Mouse (Mus musculus) right cerebral cortex, adult 2 months (tissue): ENCODE data around the gene Epha10.
"Not testable (repeated sequence)": the region's sequence is repeated elsewhere in the genome, so short reads cannot be mapped to it uniquely, and the experiment has no call there.

ENCODE experiments used
- DNase-seq, 2 experiments: peaks; one replicate each; pipeline ENCODE4 v3.0.0; 2021 to 2022; ENCODE audit warnings: low spot score in 2 of 2

The Epha10 gene

DNA sequence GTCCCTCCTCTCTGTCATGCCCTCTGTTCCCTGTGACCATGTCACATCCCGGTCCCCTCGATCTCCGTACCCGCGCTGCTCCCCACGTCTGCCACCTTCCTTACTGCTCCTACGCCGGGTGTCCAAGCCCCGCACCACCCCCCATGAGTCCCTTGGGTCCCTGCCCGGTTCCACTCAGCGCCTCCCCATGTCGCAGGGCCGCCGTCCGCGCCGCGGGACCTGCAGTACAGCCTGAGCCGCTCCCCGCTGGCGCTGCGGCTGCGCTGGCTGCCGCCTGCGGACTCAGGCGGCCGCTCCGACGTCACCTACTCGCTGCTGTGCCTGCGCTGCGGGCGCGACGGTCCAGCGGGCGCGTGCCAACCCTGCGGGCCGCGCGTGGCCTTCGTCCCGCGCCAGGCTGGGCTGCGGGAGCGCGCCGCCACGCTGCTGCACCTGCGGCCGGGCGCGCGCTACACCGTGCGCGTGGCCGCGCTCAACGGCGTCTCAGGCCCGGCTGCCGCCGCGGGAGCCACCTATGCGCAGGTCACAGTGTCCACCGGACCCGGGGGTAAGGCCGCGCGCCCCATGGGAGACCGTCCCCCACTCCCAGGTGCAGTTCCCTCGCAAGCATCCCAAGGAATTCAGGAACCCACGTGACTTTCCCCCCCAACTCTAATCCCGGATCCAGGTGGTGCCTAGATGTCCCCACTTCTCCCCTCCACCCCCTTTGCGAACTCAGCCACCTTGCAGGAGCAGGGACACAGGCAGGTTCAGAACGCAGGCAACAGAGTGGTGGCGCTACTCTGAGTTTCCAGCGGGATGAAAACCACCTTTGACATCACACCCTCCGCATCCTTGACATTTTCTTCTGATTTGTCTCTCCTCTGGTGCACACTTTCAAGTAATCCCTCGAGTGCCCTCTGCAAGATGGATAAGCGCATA, 14.1 kb downstream of the Epha10 start:
- DNase-seq, result peak; percentile 54 to 65

DNA sequence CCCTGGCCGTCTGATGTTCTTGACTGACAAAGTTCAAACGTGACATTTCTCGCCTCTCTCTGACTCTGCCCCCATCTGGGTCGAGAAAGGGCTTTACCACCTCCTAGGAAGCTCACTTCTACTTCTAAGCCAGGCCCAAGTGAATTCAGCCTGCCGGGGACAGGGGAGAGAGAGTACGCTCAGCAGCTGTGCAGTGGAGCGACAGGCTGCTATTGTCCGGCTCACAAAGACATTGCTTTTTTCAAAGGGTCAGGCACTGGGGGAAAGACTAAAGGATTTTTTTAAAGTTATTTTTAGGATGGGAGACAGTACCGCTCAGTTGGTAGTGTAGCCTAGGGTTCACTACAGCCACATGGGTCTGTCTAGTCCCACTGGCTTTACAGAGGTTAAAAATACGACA, 17.7 kb downstream of the Epha10 start:
- DNase-seq, result no peak

DNA sequence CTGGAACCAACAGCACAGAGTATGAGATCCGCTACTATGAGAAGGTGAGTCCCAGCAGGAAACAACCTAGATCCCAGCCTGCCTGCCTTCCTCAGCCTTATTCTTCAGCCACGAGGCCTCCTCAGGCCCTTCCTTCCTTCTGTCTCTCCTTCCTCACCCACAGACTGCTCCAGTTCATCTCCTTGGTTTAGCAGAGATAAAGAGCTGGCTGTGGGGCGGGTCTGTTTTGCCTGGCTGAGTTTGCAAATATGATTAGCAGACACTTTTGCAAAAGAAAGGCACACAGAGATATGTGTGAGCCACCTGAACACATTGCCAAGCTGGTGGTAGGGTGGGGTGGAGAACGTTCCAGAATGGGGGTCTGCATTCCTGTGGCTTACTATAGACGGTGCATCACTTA, 19.2 kb downstream of the Epha10 start:
- no peak for DNase-seq

DNA sequence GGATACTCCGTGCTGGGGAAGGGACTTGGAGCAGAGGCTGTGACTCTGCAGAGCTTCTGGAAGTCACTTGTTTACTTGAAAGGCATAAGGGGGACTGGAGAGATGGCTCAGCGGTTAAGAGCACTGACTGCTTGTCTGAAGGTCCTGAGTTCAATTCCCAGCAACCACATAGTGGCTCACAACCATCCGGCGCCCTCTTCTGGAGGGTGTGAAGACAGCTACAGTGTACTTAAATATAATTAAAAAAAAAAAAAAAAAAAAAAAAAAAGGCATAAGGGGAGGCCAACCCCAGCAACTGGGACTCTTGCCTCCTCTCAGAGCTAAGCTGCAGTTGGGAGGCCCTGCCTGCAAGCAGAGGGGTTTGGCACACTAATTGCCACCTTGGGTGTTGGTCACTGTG, 24.7 kb downstream of the Epha10 start:
- no peak for DNase-seq

DNA sequence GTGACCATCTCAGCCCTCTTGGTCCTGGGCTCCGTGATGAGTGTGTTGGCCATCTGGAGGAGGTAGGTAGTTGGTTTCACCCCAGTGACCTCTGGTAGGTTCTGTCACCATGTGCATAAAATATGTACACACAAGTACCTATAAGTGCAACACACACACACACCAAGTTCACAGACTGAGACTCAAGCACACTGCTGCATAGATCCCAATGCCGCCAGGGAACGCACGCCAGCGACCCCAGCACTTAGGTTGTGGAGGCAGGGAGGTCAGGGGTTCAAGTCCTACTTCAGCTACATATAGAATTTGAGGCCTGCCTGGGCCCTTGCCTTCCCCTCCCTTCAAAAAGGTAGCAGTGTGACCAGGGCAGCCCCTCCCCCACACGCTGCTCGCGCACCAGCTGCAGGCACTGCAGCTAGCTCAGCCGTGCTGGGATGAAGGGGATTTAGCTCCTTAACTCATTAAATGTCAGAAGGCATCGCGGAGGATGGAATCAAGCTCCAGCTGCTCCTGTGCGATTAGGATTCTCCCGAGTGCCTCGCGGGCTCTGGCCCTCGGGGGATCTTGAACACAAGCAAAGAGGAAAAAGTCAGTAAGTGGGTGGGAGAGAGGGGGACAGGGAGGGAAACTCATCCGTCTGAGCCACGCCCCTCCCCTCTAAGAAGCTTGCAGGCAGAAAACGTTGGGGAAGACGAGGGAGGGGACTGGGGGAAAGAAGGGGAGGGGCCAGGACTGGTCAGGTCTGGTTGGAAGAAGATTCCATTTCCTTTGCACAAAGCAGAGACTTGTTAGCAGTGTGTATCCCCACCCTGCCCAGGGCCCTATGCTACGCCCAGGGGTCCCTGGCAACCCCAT, 25.5 kb downstream of the Epha10 start:
- DNase-seq, result no peak

DNA sequence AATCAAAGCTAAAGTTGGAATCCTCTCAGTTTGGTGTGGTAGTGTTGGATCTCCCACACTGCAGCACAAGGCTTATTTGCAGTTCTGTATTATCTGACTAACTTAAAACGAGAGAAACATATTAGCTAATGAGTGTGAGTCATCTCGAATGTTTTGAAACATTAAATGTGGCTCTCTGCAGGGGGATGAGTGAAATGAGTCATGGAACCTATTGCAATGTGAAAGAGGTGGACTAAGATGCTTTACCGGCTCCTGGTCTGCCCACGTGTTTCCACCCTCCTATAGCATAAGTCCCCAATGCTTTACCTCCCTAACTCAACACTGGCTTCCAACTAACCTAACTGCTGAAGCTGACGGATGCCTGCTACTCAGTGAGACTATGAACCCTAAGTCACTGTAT, 47.4 kb downstream of the Epha10 start:
- DNase-seq, result peak in 1 of 2 experiments; percentile 17

DNA sequence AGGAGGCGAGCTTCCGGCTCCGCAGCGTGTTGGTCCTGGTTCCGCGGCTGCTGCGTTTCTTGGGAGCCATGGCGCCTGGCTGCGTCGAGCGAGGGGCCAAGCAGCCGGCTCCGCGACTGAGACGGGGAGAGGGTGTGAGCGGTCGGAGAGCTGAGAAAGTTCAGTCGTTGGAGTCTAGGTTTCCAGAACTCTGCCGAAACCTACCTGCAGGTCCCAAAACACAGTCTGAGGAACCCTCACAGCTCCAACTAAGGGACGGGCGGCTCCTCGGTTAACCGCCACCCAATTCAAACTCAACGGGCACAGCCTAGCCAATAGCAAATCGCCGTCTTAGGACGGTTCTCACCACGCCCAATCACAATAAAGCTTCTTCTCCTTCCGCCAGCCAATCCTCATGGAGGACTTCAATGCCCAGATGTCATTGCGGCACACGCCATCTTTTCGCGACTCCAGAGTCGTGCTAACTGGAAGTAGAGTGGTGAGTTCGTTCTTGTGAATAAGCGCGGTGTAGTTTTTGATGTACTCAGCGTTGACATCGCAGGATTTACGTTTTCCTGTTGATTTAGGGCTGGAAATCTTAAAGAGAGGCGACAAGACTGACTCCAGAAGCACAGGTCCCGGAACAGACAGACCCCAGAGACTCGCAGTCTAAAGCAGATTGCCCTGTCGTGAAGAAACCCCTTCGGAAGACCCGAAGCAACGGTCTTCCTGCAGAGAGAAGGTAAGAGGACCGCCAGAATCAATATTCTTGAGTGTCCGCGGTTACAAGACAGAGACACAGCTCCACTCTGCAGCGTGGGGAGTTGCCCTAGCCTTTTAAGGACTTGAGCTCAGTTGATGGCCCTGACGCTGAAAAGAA, 56.1 kb downstream of the Epha10 start, which contains the start of gene 9930104L06Rik:
Gene 9930104L06Rik, plus strand, starts transcription at position 436 of the 859 bp plus-strand sequence.
- peak; percentile 98 for DNase-seq

DNA sequence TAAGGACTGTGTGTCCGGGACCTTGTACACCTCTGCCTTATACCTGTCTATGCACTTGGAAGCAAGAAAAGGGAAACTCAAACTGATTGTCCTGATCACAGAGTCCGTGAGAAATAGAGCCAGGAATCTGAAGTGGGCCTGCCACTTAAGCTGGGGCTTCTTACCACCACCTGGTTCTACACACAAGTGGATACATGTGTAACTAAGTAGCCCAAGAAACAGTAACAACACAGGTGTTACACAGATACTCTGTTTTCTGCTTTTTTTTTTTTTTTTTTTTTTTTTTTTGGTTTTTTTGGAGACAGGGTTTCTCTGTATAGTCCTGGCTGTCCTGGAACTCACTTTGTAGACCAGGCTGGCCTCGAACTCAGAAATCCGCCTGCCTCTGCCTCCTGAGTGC, 58.5 kb downstream of the Epha10 start, which contains the start of gene Cdca8:
Gene Cdca8, minus strand, starts transcription at position 101 of the 400 bp plus-strand sequence.
- DNase-seq, result not testable (repeated sequence)

DNA sequence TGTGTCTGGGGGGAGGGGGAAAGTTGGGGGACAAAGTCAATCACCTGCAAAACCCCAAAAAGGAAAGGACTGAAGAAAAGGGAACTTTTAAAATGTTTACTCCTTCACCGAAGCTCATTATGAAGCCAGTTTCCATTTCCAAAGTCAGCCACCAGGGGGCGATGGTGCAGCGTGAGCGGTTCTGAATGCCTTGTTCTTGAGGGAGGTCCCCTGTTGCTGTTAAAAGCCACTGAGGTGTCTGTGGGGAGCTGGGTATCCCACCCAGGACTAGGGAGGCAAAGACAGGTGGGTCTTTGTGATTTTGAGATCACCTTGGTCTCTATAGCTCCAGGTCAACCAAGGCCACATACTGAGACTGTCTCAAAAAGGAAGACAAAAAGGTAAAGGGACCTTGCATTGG, 62.3 kb downstream of the Epha10 start:
- peak; percentile 88 for DNase-seq

DNA sequence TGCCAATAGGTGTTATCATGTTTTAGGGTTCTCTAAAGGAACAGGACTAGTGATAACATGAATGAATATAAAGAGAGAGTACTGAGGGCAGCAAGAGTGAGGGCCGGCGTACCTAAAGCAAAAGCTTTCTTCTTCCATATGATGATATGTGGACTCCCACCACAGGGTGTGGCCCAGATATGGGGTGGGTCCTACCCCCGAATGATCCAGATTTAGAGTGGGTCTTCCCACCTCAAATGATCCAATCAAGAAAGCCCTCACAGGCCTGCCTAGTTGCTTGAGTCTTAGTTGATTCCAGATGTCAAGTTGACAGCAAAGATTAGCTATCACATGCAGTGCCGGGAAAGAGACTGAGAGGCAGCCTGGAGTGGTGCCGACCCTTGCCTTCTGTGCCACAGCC, 63.1 kb downstream of the Epha10 start:
- DNase-seq, result no peak

DNA sequence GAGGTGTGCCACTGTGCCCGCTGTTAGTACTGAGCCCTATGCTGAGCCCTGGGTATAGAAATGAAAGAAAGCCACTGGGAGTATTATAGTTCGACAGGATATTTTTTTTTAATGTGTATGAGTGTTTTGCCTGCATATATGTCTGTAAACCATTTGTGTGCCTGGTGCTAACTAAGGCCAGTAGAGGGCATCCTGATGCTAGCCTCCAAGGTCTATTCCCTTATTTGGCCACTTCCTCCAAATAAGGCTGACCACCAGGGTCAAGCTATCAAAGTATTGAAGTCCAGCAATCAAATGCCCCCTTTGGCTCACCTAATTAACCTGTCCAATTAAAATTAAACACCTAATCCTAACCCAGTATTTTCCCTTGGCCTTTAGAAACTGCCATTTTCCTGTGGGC, 64.3 kb downstream of the Epha10 start:
- DNase-seq, result no peak

DNA sequence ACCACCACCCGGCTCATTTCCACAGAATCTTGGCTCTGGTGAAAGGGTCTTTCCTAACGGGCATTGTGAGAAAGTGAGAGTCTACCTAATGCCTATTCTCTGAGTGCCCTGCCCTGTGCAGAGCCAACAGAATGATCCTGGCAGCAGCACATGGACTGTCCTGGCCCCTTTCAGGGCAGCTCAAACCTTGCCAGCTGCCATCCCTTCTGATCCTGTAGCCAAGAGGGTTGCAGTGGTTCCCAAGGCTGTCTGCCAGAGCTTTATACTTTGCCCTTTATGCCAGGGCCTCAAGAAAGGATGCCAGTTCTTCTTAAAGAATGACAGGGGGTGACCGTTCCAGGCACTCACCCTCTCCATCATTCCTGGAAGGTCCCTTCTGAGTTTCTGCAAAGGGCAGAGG, 68.8 kb downstream of the Epha10 start:
- DNase-seq, result no peak

DNA sequence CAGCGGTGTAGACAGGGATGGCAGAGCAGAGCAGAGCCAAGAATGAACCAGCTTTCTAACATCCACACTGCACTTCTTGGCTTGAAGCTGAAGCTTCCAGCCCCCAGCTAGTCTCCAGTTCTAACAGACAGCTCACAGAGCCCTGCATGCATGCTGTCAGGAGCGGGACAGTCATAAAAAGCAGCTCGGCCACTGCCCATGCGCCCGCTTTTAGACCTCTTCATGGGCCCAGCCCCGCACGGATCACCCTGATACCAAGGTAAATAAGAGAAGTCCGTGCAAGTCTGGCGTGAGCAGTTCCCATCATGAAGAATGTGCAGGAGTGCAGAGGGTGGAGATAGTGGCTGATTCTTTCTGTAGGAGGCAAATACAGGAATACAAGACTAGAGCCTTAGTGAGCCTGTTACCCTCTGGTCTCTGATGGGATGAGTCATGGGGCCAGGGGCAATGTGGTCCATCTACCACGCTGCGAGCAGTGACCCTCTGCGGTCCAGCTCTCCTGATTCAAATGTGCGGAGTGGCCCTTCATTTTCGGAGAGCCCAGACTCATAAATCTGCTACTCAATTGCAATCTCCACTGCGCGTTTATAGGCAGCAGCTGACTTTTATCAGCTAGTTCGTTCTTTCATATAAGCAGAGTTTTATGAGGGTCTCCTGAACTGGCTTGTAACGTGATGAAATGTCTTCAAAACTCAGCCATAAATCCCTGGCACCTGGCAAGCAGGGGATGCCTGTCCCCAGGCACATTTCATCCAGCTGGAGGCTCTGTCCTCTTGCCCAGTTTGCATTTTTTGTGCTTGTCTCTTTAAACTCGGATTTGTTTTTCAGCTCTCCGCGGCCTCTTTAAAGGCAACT, 69.7 kb downstream of the Epha10 start:
- DNase-seq, result no peak

DNA sequence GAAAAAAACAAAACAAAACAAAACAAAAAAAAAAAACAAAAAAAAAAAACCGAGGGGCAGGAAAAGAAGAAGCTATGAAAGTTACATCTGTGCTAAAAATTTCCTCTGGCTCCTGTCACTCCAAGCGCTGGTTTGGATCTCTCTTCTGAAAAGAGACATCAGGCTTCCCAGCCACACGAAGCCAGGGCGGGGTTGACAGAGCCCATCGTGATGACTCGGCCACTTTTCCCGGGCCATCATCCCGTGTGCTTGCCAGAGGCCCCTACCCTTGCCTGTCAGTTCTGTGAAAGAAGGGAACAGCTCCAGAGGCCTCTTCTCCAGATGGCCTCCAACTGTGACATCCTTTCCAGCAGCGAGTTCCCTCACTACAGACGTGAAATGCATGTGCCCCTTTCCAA, 70.3 kb downstream of the Epha10 start:
- no peak for DNase-seq

DNA sequence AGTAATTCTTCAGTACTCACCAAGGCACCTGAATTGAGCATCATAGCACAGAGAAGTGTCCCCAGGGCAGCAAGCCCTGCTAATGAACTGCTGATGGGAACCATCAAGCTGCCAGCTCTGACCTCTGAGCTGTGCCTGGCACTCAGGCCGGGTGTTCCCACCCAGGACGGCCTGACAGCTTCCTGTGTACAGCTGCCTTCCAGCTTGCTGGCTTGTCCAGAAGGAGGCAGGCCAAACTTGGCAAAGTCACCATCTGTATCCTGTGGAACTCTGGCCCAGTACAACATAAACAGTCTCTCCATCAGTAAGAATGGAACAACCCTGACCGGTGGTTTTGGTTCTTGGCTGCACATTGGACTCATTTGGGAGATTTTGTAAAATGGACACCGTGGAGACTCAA, 72.8 kb downstream of the Epha10 start:
- no peak for DNase-seq

DNA sequence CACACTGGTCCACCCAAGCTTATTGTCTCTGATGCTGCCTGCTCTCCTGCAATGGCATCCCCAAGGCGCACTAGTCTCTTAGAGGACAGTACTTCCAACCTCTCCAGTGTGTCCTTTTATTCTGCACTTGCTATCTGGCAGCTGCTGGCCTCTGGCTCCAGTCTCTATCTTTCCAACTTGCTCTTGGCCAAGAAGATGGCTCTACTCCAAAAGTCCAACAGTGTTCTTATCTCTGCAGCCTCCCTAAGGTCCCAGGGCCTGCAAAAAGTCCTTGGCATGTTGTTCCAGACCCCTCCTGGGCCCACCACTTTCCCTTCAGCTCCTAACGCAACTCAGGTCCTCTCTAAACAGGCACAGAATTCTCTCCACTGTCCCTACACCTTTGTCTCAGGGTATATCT, 76.6 kb downstream of the Epha10 start:
- no peak for DNase-seq

DNA sequence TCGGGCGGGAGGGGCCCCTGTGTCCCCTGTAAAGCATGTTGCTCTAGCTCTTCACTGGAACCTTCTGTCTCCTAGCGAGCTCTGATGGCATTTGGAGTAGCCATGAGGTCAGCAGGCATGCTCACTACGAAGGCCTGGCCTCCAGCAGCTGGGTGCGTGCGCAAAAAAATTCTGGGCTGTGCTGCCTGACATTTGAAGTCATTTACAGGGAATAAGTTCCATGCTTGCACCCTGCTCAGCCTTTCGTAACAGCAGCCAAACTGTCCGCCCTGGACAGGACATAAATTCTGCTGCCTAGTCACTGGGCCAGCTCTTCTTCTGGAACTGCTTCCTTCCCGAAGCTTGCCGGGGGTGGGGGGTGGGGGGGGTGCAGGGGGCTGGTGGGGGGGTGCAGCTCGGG, 78.4 kb downstream of the Epha10 start:
- no peak for DNase-seq

DNA sequence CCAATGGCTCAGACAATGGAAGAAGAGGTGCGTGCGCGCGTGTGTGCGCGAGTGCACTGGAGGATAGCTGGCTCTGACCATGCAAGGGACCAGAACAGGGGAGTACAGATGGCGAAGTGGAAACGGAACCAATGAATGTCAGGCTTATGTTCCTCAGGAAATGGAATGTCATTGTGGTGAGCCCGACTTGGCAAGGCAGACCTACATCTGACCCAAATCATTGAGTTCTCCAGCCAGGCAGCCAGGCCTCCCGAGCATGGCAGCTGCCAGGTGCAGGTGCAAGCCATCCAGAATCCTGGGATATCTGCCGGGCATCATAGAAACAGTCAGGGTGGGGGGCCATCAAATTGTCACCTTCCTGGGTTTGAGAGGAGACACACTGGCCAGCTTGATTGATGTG, 80.2 kb downstream of the Epha10 start:
- no peak for DNase-seq

DNA sequence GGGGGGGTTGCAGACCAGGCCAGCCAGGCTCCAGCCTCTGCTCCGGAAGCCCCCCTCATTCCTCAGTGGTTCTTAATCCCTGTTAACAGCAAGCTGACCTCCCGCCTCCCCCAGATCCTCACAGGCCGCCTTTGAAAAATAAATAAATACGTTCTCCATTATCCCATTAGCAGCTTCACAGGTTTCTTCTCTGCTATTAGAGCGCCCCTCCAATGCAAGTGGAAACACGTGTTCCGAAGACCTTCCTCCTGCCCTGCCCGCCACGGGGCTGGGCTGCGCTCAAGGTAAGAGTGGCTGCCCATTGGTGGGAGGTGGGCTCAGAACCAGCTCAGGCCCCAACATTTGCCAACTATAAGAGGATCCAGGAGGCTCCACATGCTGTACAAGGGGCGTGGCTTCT, 81.9 kb downstream of the Epha10 start:
- DNase-seq, result no peak

DNA sequence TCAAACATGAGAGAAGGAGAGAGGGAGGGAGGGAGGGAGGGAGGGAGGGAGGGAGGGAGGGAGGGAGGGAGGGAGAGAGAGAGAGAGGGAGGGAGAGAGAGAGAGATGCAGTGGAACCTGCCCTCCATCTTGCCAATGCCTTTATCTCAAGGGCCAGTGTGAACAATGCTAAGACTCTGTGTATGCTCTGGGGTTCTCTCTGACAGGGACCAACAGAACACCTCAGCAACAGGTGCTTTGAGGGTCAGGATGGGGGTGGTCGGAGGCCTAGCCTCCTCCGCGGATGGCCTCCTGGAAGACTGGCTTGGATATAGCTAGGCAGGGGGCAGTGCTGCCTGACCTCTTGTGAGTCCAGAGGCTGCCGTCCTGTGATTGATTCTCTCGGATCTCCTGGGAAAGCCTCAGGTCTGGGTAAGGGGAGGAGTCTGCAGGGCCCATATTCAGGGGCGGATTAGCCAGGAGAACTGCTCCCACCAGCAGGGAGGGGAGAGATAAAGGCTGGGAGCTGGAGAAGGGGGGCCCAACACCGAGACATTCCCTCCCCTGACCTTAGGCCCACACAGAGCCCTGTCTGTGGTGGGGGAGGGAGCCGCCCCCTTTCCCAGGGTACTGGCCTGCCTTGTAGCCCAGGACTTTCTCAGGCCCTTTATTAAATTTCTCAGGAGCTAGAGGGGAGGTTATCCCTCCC, 84.4 kb downstream of the Epha10 start:
- DNase-seq, result no peak
